Mouse (Mus musculus): ENCODE data around the gene Atl1. TPM values are rescaled to one million over a fixed set of nuclear protein-coding genes. Genes with fewer than 3 reads are reported as not detected.

Gene Atl1
- total RNA-seq, 2 experiments from 2014 or later = 195 TPM

DNA sequence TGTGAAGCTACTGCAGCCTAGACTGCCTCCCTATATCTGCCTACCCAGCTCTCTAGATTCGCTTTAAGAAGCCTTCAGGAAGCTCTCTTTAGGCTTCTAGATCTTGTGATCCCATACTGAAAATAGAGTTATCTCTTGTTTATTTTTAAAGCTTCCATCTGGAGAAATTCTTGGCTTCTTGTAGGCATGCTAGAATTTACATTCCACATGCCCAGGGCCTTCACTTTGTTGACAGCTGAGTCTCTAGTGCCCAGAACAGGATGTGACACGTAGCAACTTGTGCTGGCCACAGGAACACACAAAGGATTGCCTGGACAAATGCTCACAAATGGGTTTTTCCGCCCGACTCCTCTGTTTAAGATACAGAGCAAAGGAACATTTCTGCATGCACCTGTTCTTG, 123.5 kb downstream of the Atl1 start:
- Histone ChIP-seq H3K4me3 (no peak overlapping the region), H3K27ac (peak overlapping the region; percentile 33; the same call in 1 of the 2 replicates)
- no peak for DNase-seq (ENCODE audit: low spot score in 2 of 2)
- no peak for TF ChIP-seq CTCF (conservative IDR thresholded peaks at IDR 0.05)

Other genes starting within 250 kb of the Atl1 start
- 10 to 100 TPM; 31.5 to 37.3 TPM for gene Sos2, start 210.8 kb upstream of the Atl1 start, total RNA-seq (2021)
- gene L2hgdh, start 167.7 kb upstream of the Atl1 start, total RNA-seq (2021) = 10 to 100 TPM; 14.9 to 17.9 TPM
- 10 to 100 TPM; 30.0 to 33.3 TPM for gene Atp5s, start 167.7 kb upstream of the Atl1 start, total RNA-seq (2021)
- gene Cdkl1, start 101.3 kb upstream of the Atl1 start, total RNA-seq (2021) = 10 to 100 TPM; 21.5 to 27.4 TPM
- 10 to 100 TPM; 44.2 to 47.7 TPM for gene Map4k5, start 586 bp downstream of the Atl1 start, total RNA-seq (2021)
- gene Sav1, start 94.4 kb downstream of the Atl1 start, total RNA-seq (2021) = 10 to 100 TPM; 16.7 to 18.2 TPM
- 10 to 100 TPM; 61.9 to 79.5 TPM for gene Nin, start 221.1 kb downstream of the Atl1 start, total RNA-seq (2021)

Measured in layer of hippocampus, adult 2 months (tissue).